ENCODE assay signal across 9 mouse cellular contexts in the genomic region with DNA sequence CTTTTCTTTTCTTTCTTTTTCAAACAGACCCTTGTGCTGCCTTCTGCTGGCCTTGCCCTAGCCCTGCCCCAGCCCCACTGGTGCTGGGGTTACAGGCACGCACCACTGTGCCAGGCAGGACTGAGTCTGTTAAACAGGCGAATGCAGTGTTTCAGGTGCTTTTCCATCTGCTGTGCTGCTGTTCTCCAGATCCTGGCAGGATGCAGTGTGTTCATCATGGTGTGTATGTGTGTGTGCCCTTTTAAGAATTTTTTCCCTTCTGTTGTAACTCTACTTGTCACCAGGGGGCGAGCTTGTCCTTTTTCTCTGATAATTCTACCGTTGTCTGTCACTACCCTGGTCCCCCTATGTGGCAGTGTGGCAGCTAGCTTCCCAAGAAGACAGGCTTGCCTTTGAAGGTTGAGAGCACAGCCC. TPM values are rescaled to one million over a fixed set of nuclear protein-coding genes. Genes with fewer than 3 reads are reported as not detected.
A peak's percentile ranks its signal among the peaks of the same experiment; 100 is the strongest.
DNase-seq lines count a peak whose midpoint lies in the region; ATAC-seq and TF ChIP-seq lines count a peak whose summit lies in the region.
"Had no signal": no experiment of that assay in that cellular context is flagged by ENCODE, and none has a peak within 500 bp of the region (broad histone marks: within the 10 kb centered on the region; RNA-seq: fewer than 3 reads in every experiment).

No protein-coding gene starts in this region.

- H3K9me3 ChIP-seq in heart, embryonic 10.5 days, result no peaks in the 10 kb centered on the region
- H3K9me3 ChIP-seq in forebrain, embryonic 10.5 days, result no peaks in the 10 kb centered on the region
- H3K9me3 ChIP-seq in hindbrain, embryonic 11.5 days (ENCODE audit: control insufficient read depth, low read length), result no peaks in the 10 kb centered on the region
- H3K9me3 ChIP-seq: megakaryocyte, embryonic 14.5 days had no signal

- 18% methylated on average over 4 of the region's 4 CpGs for WGBS in heart, adult 2 months
- 19% methylated on average over 4 of the region's 4 CpGs for WGBS in heart, embryonic 10.5 days
- WGBS in forebrain, embryonic 10.5 days, result 22% methylated on average over 4 of the region's 4 CpGs
- 23% methylated on average over 4 of the region's 4 CpGs for WGBS in hindbrain, embryonic 11.5 days

- TF ChIP-seq POLR2A in heart, adult 2 months (IDR thresholded peaks at IDR 0.05; ENCODE audit: insufficient read depth, low read depth, low read length), result no peak

- no peaks in the 10 kb centered on the region for H3K79me2 ChIP-seq in heart, adult 2 months (replicated peaks; ENCODE audit: control insufficient read depth, insufficient read depth, low read length)

- peak; percentile 88; the same call in 1 of the 2 replicates for TF ChIP-seq CTCF in heart, adult 2 months (IDR thresholded peaks at IDR 0.05)

- H3K36me3 ChIP-seq in heart, adult 2 months (ENCODE audit: control insufficient read depth, insufficient read depth, low read length), result peaks cover 3% of the 10 kb centered on the region
- peaks cover 53% of the 10 kb centered on the region for H3K36me3 ChIP-seq in heart, embryonic 10.5 days
- H3K36me3 ChIP-seq in forebrain, embryonic 10.5 days (replicated peaks), result peaks cover 74% of the 10 kb centered on the region
- H3K36me3 ChIP-seq in hindbrain, embryonic 11.5 days (ENCODE audit: control insufficient read depth, insufficient read depth, low read length), result peaks cover 3% of the 10 kb centered on the region; the same call in 1 of the 2 replicates

- no peak overlapping the region for H3K4me3 ChIP-seq in heart, adult 2 months
- no peak overlapping the region for H3K4me3 ChIP-seq in heart, embryonic 10.5 days
- H3K4me3 ChIP-seq in forebrain, embryonic 10.5 days, result no peak overlapping the region
- H3K4me3 ChIP-seq in hindbrain, embryonic 11.5 days (ENCODE audit: low read depth, low read length), result no peak overlapping the region
- H3K4me3 ChIP-seq: megakaryocyte, embryonic 14.5 days had no signal

- H3K27ac ChIP-seq in heart, adult 2 months, result no peak overlapping the region
- no peak overlapping the region for H3K27ac ChIP-seq in heart, embryonic 10.5 days
- H3K27ac ChIP-seq in forebrain, embryonic 10.5 days, result peak overlapping the region; percentile 49
- H3K27ac ChIP-seq in hindbrain, embryonic 11.5 days (ENCODE audit: low read depth, low read length), result no peak overlapping the region

- peak in 1 of 2 experiments; percentile 53 for DNase-seq in heart, adult 2 months
- DNase-seq in heart, embryonic 10.5 days (ENCODE audit: low spot score), result no peak
- peak; percentile 59 for DNase-seq in brain, embryonic 18.5 days (ENCODE audit: low read depth, low spot score)
- DNase-seq in forebrain, embryonic 10.5 days (ENCODE audit: extremely low spot score, low spot score), result peak; percentile 65
- DNase-seq in hindbrain, embryonic 11.5 days (ENCODE audit: low spot score), result peak; percentile 86
- peak; percentile 35 to 60 for DNase-seq in layer of hippocampus, postnatal 36 days
- peak; percentile 34 to 45 for DNase-seq in right cerebral cortex, postnatal 36 days (ENCODE audit: low spot score in 2 of 2)

- no peaks in the 10 kb centered on the region for H3K27me3 ChIP-seq in heart, adult 2 months (ENCODE audit: control insufficient read depth, insufficient read depth, low read length)
- no peaks in the 10 kb centered on the region for H3K27me3 ChIP-seq in heart, embryonic 10.5 days (ENCODE audit: insufficient read depth, poor library complexity, severe bottlenecking)
- no peaks in the 10 kb centered on the region for H3K27me3 ChIP-seq in forebrain, embryonic 10.5 days (ENCODE audit: poor library complexity, severe bottlenecking)
- no peaks in the 10 kb centered on the region for H3K27me3 ChIP-seq in hindbrain, embryonic 11.5 days (ENCODE audit: control insufficient read depth, insufficient read depth, low read length)
- H3K27me3 ChIP-seq: megakaryocyte, embryonic 14.5 days had no signal

- intact Hi-C loops in heart, adult 2 months (cut with DNase I), result loop anchor here (2.0 to 5.0 kb wide), 4 partner anchors 123 to 283 kb away; a partner anchor contains a TSS

- H3K4me2 ChIP-seq in hindbrain, embryonic 11.5 days (replicated peaks; ENCODE audit: low read depth, low read length), result no peak overlapping the region

- peak; percentile 72 for ATAC-seq in hindbrain, embryonic 11.5 days (ENCODE audit: low FRiP score)
- ATAC-seq in megakaryocyte progenitor cell, adult 5-6 weeks (replicated peaks; ENCODE audit: poor library complexity), result peak; percentile 92

- no peak overlapping the region for H3K9ac ChIP-seq in heart, adult 2 months (ENCODE audit: low read depth, low read length)
- no peak overlapping the region for H3K9ac ChIP-seq in hindbrain, embryonic 11.5 days (ENCODE audit: low read depth, low read length)

- TF ChIP-seq EP300 in heart, adult 2 months (IDR thresholded peaks at IDR 0.05; ENCODE audit: insufficient read depth, low read depth, low read length), result peak; percentile 72; the same call in 1 of the 2 replicates

- peaks cover 1% of the 10 kb centered on the region; the same call in 1 of the 2 replicates for H3K4me1 ChIP-seq in heart, adult 2 months (ENCODE audit: control insufficient read depth, insufficient read depth, low read length)
- peaks cover 7% of the 10 kb centered on the region for H3K4me1 ChIP-seq in heart, embryonic 10.5 days
- H3K4me1 ChIP-seq in forebrain, embryonic 10.5 days, result peaks cover 31% of the 10 kb centered on the region
- H3K4me1 ChIP-seq in hindbrain, embryonic 11.5 days (replicated peaks; ENCODE audit: control insufficient read depth, insufficient read depth, low read length), result no peaks in the 10 kb centered on the region

RNA-seq across cellular contexts. Expression of a gene that starts 11.3 kb away (rescaled TPM):
- total RNA-seq in heart, adult 2 months (2021), result 10 to 100 TPM; 29.5 to 40.1 TPM
- 11.1 and 17.6 TPM in 2 replicates for polyA plus RNA-seq in heart, adult 2 months (2012; rRNA removed)
- 58.4 and 61.1 TPM in 2 replicates for polyA plus RNA-seq in heart, embryonic 10.5 days (2016; fragmentation: Nextera tagmentation; extraction: Ambion mirVana)
- polyA plus RNA-seq in forebrain, embryonic 10.5 days (2016; fragmentation: Nextera tagmentation; extraction: Ambion mirVana), result 73.6 and 79.3 TPM in 2 replicates
- 42.1 and 53.1 TPM in 2 replicates for polyA plus RNA-seq in hindbrain, embryonic 11.5 days (2014; fragmentation: Nextera tagmentation; extraction: Ambion mirVana)
- 10 to 100 TPM; 21.9 to 22.9 TPM for total RNA-seq in layer of hippocampus, postnatal 36 days (2021)
- 14.5 and 19.2 TPM in 2 replicates for total RNA-seq in megakaryocyte progenitor cell, adult 5-6 weeks (2015)
- 6.4 and 11.8 TPM in 2 replicates for total RNA-seq in megakaryocyte progenitor cell, adult 5-6 weeks (2017)

RNA-seq across cellular contexts. Expression of a gene that starts 38.4 kb away (rescaled TPM):
- total RNA-seq in heart, adult 2 months (2021), result 10 to 100 TPM; 34.8 to 39.1 TPM
- 10.9 and 24.2 TPM in 2 replicates for polyA plus RNA-seq in heart, adult 2 months (2012; rRNA removed)
- 7.8 and 9.9 TPM in 2 replicates for polyA plus RNA-seq in heart, embryonic 10.5 days (2016; fragmentation: Nextera tagmentation; extraction: Ambion mirVana)
- polyA plus RNA-seq in forebrain, embryonic 10.5 days (2016; fragmentation: Nextera tagmentation; extraction: Ambion mirVana), result 13.5 and 13.9 TPM in 2 replicates
- polyA plus RNA-seq in hindbrain, embryonic 11.5 days (2014; fragmentation: Nextera tagmentation; extraction: Ambion mirVana), result 18.6 and 22.2 TPM in 2 replicates
- total RNA-seq in layer of hippocampus, postnatal 36 days (2021), result 100 to 1,000 TPM; 101 to 110 TPM
- 14.7 and 18.4 TPM in 2 replicates for total RNA-seq in megakaryocyte progenitor cell, adult 5-6 weeks (2015)
- 19.2 and 21.5 TPM in 2 replicates for total RNA-seq in megakaryocyte progenitor cell, adult 5-6 weeks (2017)

RNA-seq across cellular contexts. Expression of a gene that starts 43.9 kb away (rescaled TPM):
- total RNA-seq in heart, adult 2 months (2021), result not detected
- not detected in 2 replicates for polyA plus RNA-seq in heart, adult 2 months (2012; rRNA removed)
- polyA plus RNA-seq in heart, embryonic 10.5 days (2016; fragmentation: Nextera tagmentation; extraction: Ambion mirVana), result 3.0 and 3.5 TPM in 2 replicates
- polyA plus RNA-seq in forebrain, embryonic 10.5 days (2016; fragmentation: Nextera tagmentation; extraction: Ambion mirVana), result 1.7 and 1.8 TPM in 2 replicates
- polyA plus RNA-seq in hindbrain, embryonic 11.5 days (2014; fragmentation: Nextera tagmentation; extraction: Ambion mirVana), result 2.0 and 3.2 TPM in 2 replicates
- total RNA-seq in layer of hippocampus, postnatal 36 days (2021), result not detected
- total RNA-seq in megakaryocyte progenitor cell, adult 5-6 weeks (2015), result not detected in 2 replicates
- not detected in 2 replicates for total RNA-seq in megakaryocyte progenitor cell, adult 5-6 weeks (2017)
